In the genomic region with DNA sequence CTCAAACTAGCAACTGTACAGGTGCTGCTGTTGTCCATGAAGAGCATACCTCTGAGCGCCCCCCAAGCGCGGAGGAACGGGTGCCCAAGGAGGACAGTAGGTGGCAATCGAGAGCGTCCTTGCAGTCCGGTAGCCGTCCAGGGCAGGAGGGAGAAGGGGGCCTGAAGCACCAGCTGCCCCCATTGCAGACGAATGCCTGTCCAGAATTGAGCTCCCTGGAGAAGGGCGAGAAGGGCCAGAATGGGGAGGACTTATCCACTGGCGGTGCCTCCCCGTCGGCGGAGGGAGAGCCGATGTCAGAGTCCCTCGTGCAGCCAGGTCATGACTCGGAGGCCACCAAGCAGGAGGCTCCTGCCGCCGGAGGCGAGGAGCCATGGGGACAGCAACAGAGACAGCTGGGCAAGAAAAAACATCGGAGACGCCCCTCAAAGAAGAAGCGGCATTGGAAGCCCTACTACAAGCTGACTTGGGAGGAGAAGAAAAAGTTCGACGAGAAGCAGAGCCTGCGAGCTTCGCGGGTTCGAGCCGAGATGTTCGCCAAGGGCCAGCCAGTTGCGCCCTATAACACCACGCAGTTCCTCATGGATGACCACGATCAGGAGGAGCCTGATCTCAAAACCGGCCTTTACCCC, we compare ENCODE assay signal across 8 mouse cellular contexts. TPM values are rescaled to one million over a fixed set of nuclear protein-coding genes. Genes with fewer than 3 reads are reported as not detected.
A peak's percentile ranks its signal among the peaks of the same experiment; 100 is the strongest.
DNase-seq lines count a peak whose midpoint lies in the region; ATAC-seq and TF ChIP-seq lines count a peak whose summit lies in the region.

No protein-coding gene starts in this region.

- peak overlapping the region; percentile 75 for H3K9ac ChIP-seq in embryonic facial prominence, embryonic 14.5 days (ENCODE audit: low read depth, low read length)
- peak overlapping the region; percentile 95 for H3K9ac ChIP-seq in heart, embryonic 12.5 days
- H3K9ac ChIP-seq in kidney, postnatal 0 days (ENCODE audit: low read depth, low read length) = peak overlapping the region; percentile 77
- H3K9ac ChIP-seq in liver, postnatal 0 days (replicated peaks) = peak overlapping the region; percentile 63
- peak overlapping the region; percentile 59 for H3K9ac ChIP-seq in neural tube, embryonic 12.5 days
- H3K9ac ChIP-seq in stomach, postnatal 0 days (ENCODE audit: low read length) = peak overlapping the region; percentile 64

- no peaks in the 10 kb centered on the region for H3K36me3 ChIP-seq in embryonic facial prominence, embryonic 14.5 days (ENCODE audit: control insufficient read depth, insufficient read depth, low read length)
- H3K36me3 ChIP-seq in heart, embryonic 12.5 days = no peaks in the 10 kb centered on the region
- no peaks in the 10 kb centered on the region for H3K36me3 ChIP-seq in kidney, postnatal 0 days (ENCODE audit: insufficient read depth, low read length)
- no peaks in the 10 kb centered on the region for H3K36me3 ChIP-seq in liver, postnatal 0 days (replicated peaks; ENCODE audit: insufficient read depth, low read length)
- no peaks in the 10 kb centered on the region for H3K36me3 ChIP-seq in neural tube, embryonic 12.5 days
- H3K36me3 ChIP-seq in stomach, postnatal 0 days (ENCODE audit: control insufficient read depth, insufficient read depth, low read length) = no peaks in the 10 kb centered on the region

- 0 out of 2 replicates have a peak, but pooled peaks have one; percentile 10 for ATAC-seq in embryonic facial prominence, embryonic 14.5 days (ENCODE audit: low read depth)
- ATAC-seq in heart, embryonic 12.5 days (ENCODE audit: insufficient number of reproducible peaks, low FRiP score) = peak; percentile 49
- ATAC-seq in kidney, postnatal 0 days (replicated peaks; ENCODE audit: low FRiP score, low read depth) = peak; percentile 18
- no peak for ATAC-seq in liver, postnatal 0 days
- peak; percentile 46 for ATAC-seq in neural tube, embryonic 12.5 days (ENCODE audit: low FRiP score, low read depth)
- peak; percentile 22 for ATAC-seq in stomach, postnatal 0 days (ENCODE audit: low FRiP score, low TSS enrichment)

- no peaks in the 10 kb centered on the region for H3K27me3 ChIP-seq in embryonic facial prominence, embryonic 14.5 days (replicated peaks; ENCODE audit: control insufficient read depth, insufficient read depth, low read length)
- H3K27me3 ChIP-seq in heart, embryonic 12.5 days (replicated peaks) = no peaks in the 10 kb centered on the region
- H3K27me3 ChIP-seq in kidney, postnatal 0 days (ENCODE audit: insufficient read depth, low read length) = no peaks in the 10 kb centered on the region
- H3K27me3 ChIP-seq in liver, postnatal 0 days (ENCODE audit: insufficient read depth, low read length) = no peaks in the 10 kb centered on the region
- peaks cover 19% of the 10 kb centered on the region for H3K27me3 ChIP-seq in neural tube, embryonic 12.5 days (replicated peaks)
- H3K27me3 ChIP-seq in stomach, postnatal 0 days (ENCODE audit: control insufficient read depth, insufficient read depth, low read length) = no peaks in the 10 kb centered on the region

- H3K4me2 ChIP-seq in embryonic facial prominence, embryonic 14.5 days (ENCODE audit: low read depth, low read length) = peak overlapping the region; percentile 84
- peak overlapping the region; percentile 90 for H3K4me2 ChIP-seq in heart, embryonic 12.5 days
- peak overlapping the region; percentile 89 for H3K4me2 ChIP-seq in kidney, postnatal 0 days (ENCODE audit: low read length)
- peak overlapping the region; percentile 87 for H3K4me2 ChIP-seq in liver, postnatal 0 days (ENCODE audit: low read depth, low read length)
- H3K4me2 ChIP-seq in neural tube, embryonic 12.5 days (replicated peaks) = peak overlapping the region; percentile 76
- H3K4me2 ChIP-seq in stomach, postnatal 0 days (replicated peaks; ENCODE audit: low read depth) = peak overlapping the region; percentile 86

- under 1% methylated on average over 35 of the region's 35 CpGs for WGBS in embryonic facial prominence, embryonic 14.5 days
- under 1% methylated on average over 35 of the region's 35 CpGs for WGBS in heart, embryonic 12.5 days
- 0% methylated on average over 35 of the region's 35 CpGs for WGBS in kidney, postnatal 0 days
- under 1% methylated on average over 35 of the region's 35 CpGs for WGBS in liver, postnatal 0 days (ENCODE audit: insufficient replicate concordance)
- WGBS in neural tube, embryonic 12.5 days = under 1% methylated on average over 35 of the region's 35 CpGs
- WGBS in stomach, postnatal 0 days = under 1% methylated on average over 35 of the region's 35 CpGs

- peak overlapping the region; percentile 73 for H3K4me3 ChIP-seq in embryonic facial prominence, embryonic 14.5 days (ENCODE audit: low read depth, low read length)
- peak overlapping the region; percentile 65 for H3K4me3 ChIP-seq in heart, embryonic 12.5 days
- H3K4me3 ChIP-seq in kidney, postnatal 0 days (replicated peaks; ENCODE audit: low read depth, low read length) = peak overlapping the region; percentile 70
- peak overlapping the region; percentile 63 for H3K4me3 ChIP-seq in liver, postnatal 0 days (ENCODE audit: low read depth, low read length)
- peak overlapping the region; percentile 58 for H3K4me3 ChIP-seq in neural tube, embryonic 12.5 days
- peak overlapping the region; percentile 70 for H3K4me3 ChIP-seq in stomach, postnatal 0 days (ENCODE audit: low read depth, low read length)

- H3K4me1 ChIP-seq in embryonic facial prominence, embryonic 14.5 days (ENCODE audit: control insufficient read depth, insufficient read depth, low read length) = peaks cover 22% of the 10 kb centered on the region
- H3K4me1 ChIP-seq in heart, embryonic 12.5 days (replicated peaks) = peaks cover 18% of the 10 kb centered on the region
- peaks cover 24% of the 10 kb centered on the region; the same call in 1 of the 2 replicates for H3K4me1 ChIP-seq in kidney, postnatal 0 days (replicated peaks; ENCODE audit: insufficient read depth, low read length)
- H3K4me1 ChIP-seq in liver, postnatal 0 days (ENCODE audit: insufficient read depth) = peaks cover 31% of the 10 kb centered on the region
- H3K4me1 ChIP-seq in neural tube, embryonic 12.5 days = peaks cover 17% of the 10 kb centered on the region; the same call in 1 of the 2 replicates
- peaks cover 15% of the 10 kb centered on the region for H3K4me1 ChIP-seq in stomach, postnatal 0 days (replicated peaks; ENCODE audit: control insufficient read depth, insufficient read depth)

- H3K27ac ChIP-seq in embryonic facial prominence, embryonic 14.5 days (replicated peaks; ENCODE audit: low read depth, low read length) = peak overlapping the region; percentile 84
- H3K27ac ChIP-seq in heart, embryonic 12.5 days (ENCODE audit: poor library complexity, severe bottlenecking) = peak overlapping the region; percentile 91
- peak overlapping the region; percentile 90 for H3K27ac ChIP-seq in kidney, postnatal 0 days
- peak overlapping the region; percentile 82 for H3K27ac ChIP-seq in liver, postnatal 0 days (ENCODE audit: low read depth)
- no peak overlapping the region for H3K27ac ChIP-seq in neural tube, embryonic 12.5 days
- peak overlapping the region; percentile 91 for H3K27ac ChIP-seq in stomach, postnatal 0 days (replicated peaks)

- peak; percentile 86 for DNase-seq in 416B (ENCODE audit: low read depth)
- DNase-seq in adrenal gland, postnatal 4 days (ENCODE audit: low spot score in 2 of 2) = peak; percentile 51 to 62
- peak; percentile 87 for DNase-seq in embryonic facial prominence, embryonic 14.5 days (ENCODE audit: low spot score)
- DNase-seq in kidney, postnatal 0 days (ENCODE audit: low spot score) = peak; percentile 94
- peak; percentile 82 for DNase-seq in liver, postnatal 0 days
- peak; percentile 81 for DNase-seq in stomach, postnatal 0 days (ENCODE audit: low spot score)

- H3K9me3 ChIP-seq in embryonic facial prominence, embryonic 14.5 days (ENCODE audit: control insufficient read depth, low read length) = no peaks in the 10 kb centered on the region
- H3K9me3 ChIP-seq in heart, embryonic 12.5 days (replicated peaks) = no peaks in the 10 kb centered on the region
- no peaks in the 10 kb centered on the region for H3K9me3 ChIP-seq in kidney, postnatal 0 days (replicated peaks; ENCODE audit: low read length)
- H3K9me3 ChIP-seq in liver, postnatal 0 days (ENCODE audit: low read length) = no peaks in the 10 kb centered on the region
- H3K9me3 ChIP-seq in neural tube, embryonic 12.5 days = no peaks in the 10 kb centered on the region
- no peaks in the 10 kb centered on the region for H3K9me3 ChIP-seq in stomach, postnatal 0 days (ENCODE audit: control insufficient read depth, low read length)

- TF ChIP-seq CTCF in kidney, postnatal 0 days (IDR thresholded peaks at IDR 0.05; ENCODE audit: low read depth) = peak; percentile 74
- peak; percentile 89 for TF ChIP-seq CTCF in liver, postnatal 0 days (IDR thresholded peaks at IDR 0.05; ENCODE audit: low read depth)
- peak; percentile 84 for TF ChIP-seq CTCF in stomach, postnatal 0 days (IDR thresholded peaks at IDR 0.05; ENCODE audit: low read depth)

- TF ChIP-seq EP300 in liver, postnatal 0 days (IDR thresholded peaks at IDR 0.05; ENCODE audit: low read depth) = no peak
- TF ChIP-seq EP300 in stomach, postnatal 0 days (optimal IDR thresholded peaks at IDR 0.05) = no peak

RNA-seq across cellular contexts. Expression of gene Hexim1, which starts 1.0 kb away (rescaled TPM):
- 10 to 100 TPM; 50.6 to 53.4 TPM for total RNA-seq in adrenal gland, postnatal 4 days (2021)
- polyA plus RNA-seq in embryonic facial prominence, embryonic 14.5 days (2014; fragmentation: Nextera tagmentation; extraction: Ambion mirVana) = 7.3 and 8.9 TPM in 2 replicates
- polyA plus RNA-seq in heart, embryonic 12.5 days (2016; fragmentation: Nextera tagmentation; extraction: Ambion mirVana) = 2.8 and 3.0 TPM in 2 replicates
- 6.5 and 6.8 TPM in 2 replicates for polyA plus RNA-seq in kidney, postnatal 0 days (2015; fragmentation: Nextera tagmentation; extraction: Ambion mirVana)
- 2.6 and 2.7 TPM in 2 replicates for polyA plus RNA-seq in liver, postnatal 0 days (2015; fragmentation: Nextera tagmentation; extraction: Ambion mirVana)
- polyA plus RNA-seq in neural tube, embryonic 12.5 days (2016; fragmentation: Nextera tagmentation; extraction: Ambion mirVana) = 2.9 and 3.0 TPM in 2 replicates
- polyA plus RNA-seq in stomach, postnatal 0 days (2015; fragmentation: Nextera tagmentation; extraction: Ambion mirVana) = 3.8 and 4.1 TPM in 2 replicates

RNA-seq across cellular contexts. Expression of gene Hexim2, which starts 15.2 kb away (rescaled TPM):
- total RNA-seq in adrenal gland, postnatal 4 days (2021) = 10 to 100 TPM; 10.4 to 11.8 TPM
- 6.8 and 9.5 TPM in 2 replicates for polyA plus RNA-seq in embryonic facial prominence, embryonic 14.5 days (2014; fragmentation: Nextera tagmentation; extraction: Ambion mirVana)
- 7.8 and 8.4 TPM in 2 replicates for polyA plus RNA-seq in heart, embryonic 12.5 days (2016; fragmentation: Nextera tagmentation; extraction: Ambion mirVana)
- 6.5 and 6.9 TPM in 2 replicates for polyA plus RNA-seq in kidney, postnatal 0 days (2015; fragmentation: Nextera tagmentation; extraction: Ambion mirVana)
- polyA plus RNA-seq in liver, postnatal 0 days (2015; fragmentation: Nextera tagmentation; extraction: Ambion mirVana) = 3.4 and 3.7 TPM in 2 replicates
- 9.9 and 12.2 TPM in 2 replicates for polyA plus RNA-seq in neural tube, embryonic 12.5 days (2016; fragmentation: Nextera tagmentation; extraction: Ambion mirVana)
- polyA plus RNA-seq in stomach, postnatal 0 days (2015; fragmentation: Nextera tagmentation; extraction: Ambion mirVana) = 3.7 and 4.4 TPM in 2 replicates

RNA-seq across cellular contexts. Expression of gene Acbd4, which starts 15.6 kb away (rescaled TPM):
- 10 to 100 TPM; 58.4 to 64.4 TPM for total RNA-seq in adrenal gland, postnatal 4 days (2021)
- 15.0 and 21.4 TPM in 2 replicates for polyA plus RNA-seq in embryonic facial prominence, embryonic 14.5 days (2014; fragmentation: Nextera tagmentation; extraction: Ambion mirVana)
- 13.5 and 13.8 TPM in 2 replicates for polyA plus RNA-seq in heart, embryonic 12.5 days (2016; fragmentation: Nextera tagmentation; extraction: Ambion mirVana)
- polyA plus RNA-seq in kidney, postnatal 0 days (2015; fragmentation: Nextera tagmentation; extraction: Ambion mirVana) = 36.6 and 39.7 TPM in 2 replicates
- 56.5 and 57.0 TPM in 2 replicates for polyA plus RNA-seq in liver, postnatal 0 days (2015; fragmentation: Nextera tagmentation; extraction: Ambion mirVana)
- 6.6 and 10.1 TPM in 2 replicates for polyA plus RNA-seq in neural tube, embryonic 12.5 days (2016; fragmentation: Nextera tagmentation; extraction: Ambion mirVana)
- polyA plus RNA-seq in stomach, postnatal 0 days (2015; fragmentation: Nextera tagmentation; extraction: Ambion mirVana) = 28.6 and 36.7 TPM in 2 replicates

RNA-seq across cellular contexts. Expression of gene Plcd3, which starts 15.6 kb away (rescaled TPM):
- total RNA-seq in adrenal gland, postnatal 4 days (2021) = 1 to 10 TPM; 8.7 to 8.9 TPM
- polyA plus RNA-seq in embryonic facial prominence, embryonic 14.5 days (2014; fragmentation: Nextera tagmentation; extraction: Ambion mirVana) = 3.0 and 3.2 TPM in 2 replicates
- 5.8 and 6.6 TPM in 2 replicates for polyA plus RNA-seq in heart, embryonic 12.5 days (2016; fragmentation: Nextera tagmentation; extraction: Ambion mirVana)
- polyA plus RNA-seq in kidney, postnatal 0 days (2015; fragmentation: Nextera tagmentation; extraction: Ambion mirVana) = 4.2 and 5.6 TPM in 2 replicates
- polyA plus RNA-seq in liver, postnatal 0 days (2015; fragmentation: Nextera tagmentation; extraction: Ambion mirVana) = 0.82 and 0.85 TPM in 2 replicates
- polyA plus RNA-seq in neural tube, embryonic 12.5 days (2016; fragmentation: Nextera tagmentation; extraction: Ambion mirVana) = 1.1 and 1.2 TPM in 2 replicates
- 4.2 and 5.0 TPM in 2 replicates for polyA plus RNA-seq in stomach, postnatal 0 days (2015; fragmentation: Nextera tagmentation; extraction: Ambion mirVana)

RNA-seq across cellular contexts. Expression of gene Fmnl1, which starts 53.8 kb away (rescaled TPM):
- 10 to 100 TPM; 13.4 to 14.2 TPM for total RNA-seq in adrenal gland, postnatal 4 days (2021)
- 3.3 and 3.5 TPM in 2 replicates for polyA plus RNA-seq in embryonic facial prominence, embryonic 14.5 days (2014; fragmentation: Nextera tagmentation; extraction: Ambion mirVana)
- 1.1 and 1.7 TPM in 2 replicates for polyA plus RNA-seq in heart, embryonic 12.5 days (2016; fragmentation: Nextera tagmentation; extraction: Ambion mirVana)
- 2.6 and 3.4 TPM in 2 replicates for polyA plus RNA-seq in kidney, postnatal 0 days (2015; fragmentation: Nextera tagmentation; extraction: Ambion mirVana)
- polyA plus RNA-seq in liver, postnatal 0 days (2015; fragmentation: Nextera tagmentation; extraction: Ambion mirVana) = 4.1 and 5.9 TPM in 2 replicates
- 1.7 and 2.1 TPM in 2 replicates for polyA plus RNA-seq in neural tube, embryonic 12.5 days (2016; fragmentation: Nextera tagmentation; extraction: Ambion mirVana)
- 0.86 and 1.1 TPM in 2 replicates for polyA plus RNA-seq in stomach, postnatal 0 days (2015; fragmentation: Nextera tagmentation; extraction: Ambion mirVana)
